Comparison of ENCODE assay signal across 8 mouse cellular contexts in the genomic region with DNA sequence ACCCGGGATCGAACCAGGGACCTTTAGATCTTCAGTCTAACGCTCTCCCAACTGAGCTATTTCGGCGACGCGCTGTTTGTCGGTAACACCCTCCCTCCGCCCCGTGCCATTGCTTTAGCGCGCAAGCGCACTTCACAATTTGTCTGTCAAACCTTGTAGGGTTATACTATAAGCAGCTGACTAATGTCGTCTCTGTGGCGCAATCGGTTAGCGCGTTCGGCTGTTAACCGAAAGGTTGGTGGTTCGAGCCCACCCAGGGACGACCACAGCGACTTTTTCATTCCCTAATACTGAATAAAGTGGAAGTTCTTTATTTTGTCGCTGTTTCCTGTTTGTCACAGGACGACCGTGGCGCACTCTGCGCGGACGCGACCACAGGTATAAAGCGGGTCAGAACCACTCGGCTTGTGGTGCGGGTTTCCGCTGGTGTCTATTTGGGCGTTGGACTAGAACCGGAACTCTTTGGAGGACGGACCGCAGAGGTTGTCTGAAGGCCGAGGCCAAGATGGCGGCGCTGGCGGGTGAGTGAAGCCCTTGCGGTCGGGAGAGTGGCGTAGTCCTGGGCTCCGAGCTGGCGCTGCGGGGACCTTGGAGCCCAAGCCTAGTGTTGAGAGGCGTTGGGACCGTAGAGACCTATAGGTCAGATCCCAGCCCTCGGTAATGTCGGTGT. TPM values are rescaled to one million over a fixed set of nuclear protein-coding genes. Genes with fewer than 3 reads are reported as not detected.
DNase-seq lines count a peak whose midpoint lies in the region; ATAC-seq and TF ChIP-seq lines count a peak whose summit lies in the region.

TSS of gene Ndufs7 (plus strand) at position 151 of the 670 bp plus-strand sequence.

- DNase-seq in MEL (ENCODE audit: low read depth, low spot score), result peak; percentile 94
- peak; percentile 96 to 99 for DNase-seq in cerebellum, adult 2 months
- DNase-seq in forebrain, postnatal 0 days, result peak; percentile 99
- peak; percentile 96 for DNase-seq in heart, postnatal 4 days
- DNase-seq in layer of hippocampus, adult 8-10 months (ENCODE audit: low spot score in 2 of 2), result peak; percentile 95 to 98
- DNase-seq in ovary, adult 18-20 months (ENCODE audit: low spot score), result peak; percentile 87
- DNase-seq in thymus, postnatal 0 days (ENCODE audit: low spot score), result peak; percentile 97

- no peak for TF ChIP-seq CTCF in MEL (IDR thresholded peaks at IDR 0.05 in 2 of 3, conservative IDR thresholded peaks at IDR 0.05 in 1 of 3; ENCODE audit: control insufficient read depth in 1 of 3, insufficient read depth in 1 of 3, low read depth in 2 of 3, low read length in 3 of 3, poor library complexity in 1 of 3, severe bottlenecking in 1 of 3)
- no peak for TF ChIP-seq CTCF in cerebellum, adult 2 months (IDR thresholded peaks at IDR 0.05; ENCODE audit: borderline replicate concordance, insufficient read depth, low read depth, low read length)
- no peak for TF ChIP-seq CTCF in forebrain, postnatal 0 days (IDR thresholded peaks at IDR 0.05; ENCODE audit: low read depth)

- peaks cover 20% of the 10 kb centered on the region for H3K79me2 ChIP-seq in MEL (ENCODE audit: control insufficient read depth, insufficient read depth, low read length, poor library complexity)

- H3K4me1 ChIP-seq in MEL (ENCODE audit: control insufficient read depth in 1 of 2, insufficient read depth in 2 of 2, low read length in 2 of 2), result peaks cover 0 to 6% of the 10 kb centered on the region in 2 experiments; a peak in 2 of 4 replicates
- peaks cover 35% of the 10 kb centered on the region for H3K4me1 ChIP-seq in cerebellum, adult 2 months (ENCODE audit: control insufficient read depth, insufficient read depth, low read length)
- H3K4me1 ChIP-seq in forebrain, postnatal 0 days (ENCODE audit: insufficient read depth), result 0 out of 2 replicates have a peak, but pooled peaks cover 13% of the 10 kb centered on the region
- H3K4me1 ChIP-seq in lung, embryonic 15.5 days, result peaks cover 21% of the 10 kb centered on the region

- H3K9me3 ChIP-seq in MEL (replicated peaks; ENCODE audit: insufficient read depth, low read length), result no peaks in the 10 kb centered on the region
- no peaks in the 10 kb centered on the region for H3K9me3 ChIP-seq in forebrain, postnatal 0 days (ENCODE audit: low read length)
- H3K9me3 ChIP-seq in lung, embryonic 15.5 days, result no peaks in the 10 kb centered on the region

- H3K4me3 ChIP-seq in MEL (ENCODE audit: control insufficient read depth in 1 of 2, insufficient read depth in 1 of 2, low read depth in 2 of 2, low read length in 2 of 2), result peak within 1 kb of the TSS; percentile 47 to 94
- peak within 1 kb of the TSS; percentile 80 for H3K4me3 ChIP-seq in cerebellum, adult 2 months (replicated peaks; ENCODE audit: insufficient read depth, low read depth, low read length)
- H3K4me3 ChIP-seq in forebrain, postnatal 0 days (ENCODE audit: low read depth, low read length), result peak within 1 kb of the TSS; percentile 63
- peak within 1 kb of the TSS; percentile 69 for H3K4me3 ChIP-seq in lung, embryonic 15.5 days

- no peaks in the 10 kb centered on the region for H3K27me3 ChIP-seq in MEL (ENCODE audit: control insufficient read depth in 1 of 2, insufficient read depth in 2 of 2, low read length in 2 of 2)
- H3K27me3 ChIP-seq in cerebellum, adult 2 months (ENCODE audit: control insufficient read depth, insufficient read depth, low read length), result no peaks in the 10 kb centered on the region
- no peaks in the 10 kb centered on the region for H3K27me3 ChIP-seq in forebrain, postnatal 0 days (ENCODE audit: insufficient read depth, low read length)
- no peaks in the 10 kb centered on the region for H3K27me3 ChIP-seq in lung, embryonic 15.5 days

- TF ChIP-seq POLR2A in MEL (IDR thresholded peaks at IDR 0.05; ENCODE audit: control insufficient read depth in 1 of 2, insufficient read depth in 1 of 2, low read depth in 1 of 2, low read length in 2 of 2, poor library complexity in 1 of 2), result peak; percentile 74 to 92
- TF ChIP-seq POLR2A in cerebellum, adult 2 months (IDR thresholded peaks at IDR 0.05; ENCODE audit: borderline replicate concordance, insufficient read depth, low read length), result peak; percentile 95

- peak; percentile 94 for ATAC-seq in forebrain, postnatal 0 days
- peak; percentile 85 for ATAC-seq in lung, embryonic 15.5 days (ENCODE audit: borderline replicate concordance, extremely low read depth, low FRiP score, low TSS enrichment)

- peak within 1 kb of the TSS; percentile 88 for H3K27ac ChIP-seq in MEL (ENCODE audit: control insufficient read depth, low read depth, low read length)
- H3K27ac ChIP-seq in cerebellum, adult 2 months (ENCODE audit: insufficient read depth, low read length), result peak within 1 kb of the TSS; percentile 92
- H3K27ac ChIP-seq in forebrain, postnatal 0 days (ENCODE audit: low read depth, low read length), result peak within 1 kb of the TSS; percentile 92
- peak within 1 kb of the TSS; percentile 88 for H3K27ac ChIP-seq in lung, embryonic 15.5 days

- WGBS in cerebellum, adult 2 months, result under 1% methylated on average over 53 of the region's 53 CpGs
- WGBS in forebrain, postnatal 0 days, result under 1% methylated on average over 53 of the region's 53 CpGs
- under 1% methylated on average over 53 of the region's 53 CpGs for WGBS in lung, embryonic 15.5 days

- 0 out of 4 replicates have a peak, but pooled peaks of 1 of the 2 experiments have one; percentile 20 for TF ChIP-seq EP300 in MEL (IDR thresholded peaks at IDR 0.05; ENCODE audit: low read depth in 1 of 2, low read length in 2 of 2)

- H3K4me2 ChIP-seq in forebrain, postnatal 0 days (ENCODE audit: low read depth), result peak within 1 kb of the TSS; percentile 94
- peak within 1 kb of the TSS; percentile 69 for H3K4me2 ChIP-seq in lung, embryonic 15.5 days

- H3K9ac ChIP-seq in MEL (ENCODE audit: control insufficient read depth, low read depth, low read length, poor library complexity, severe bottlenecking), result peak within 1 kb of the TSS; percentile 93
- H3K9ac ChIP-seq in forebrain, postnatal 0 days, result peak within 1 kb of the TSS; percentile 67
- H3K9ac ChIP-seq in lung, embryonic 15.5 days, result peak within 1 kb of the TSS; percentile 79

- H3K36me3 ChIP-seq in MEL (ENCODE audit: control insufficient read depth in 1 of 2, insufficient read depth in 2 of 2, low read length in 2 of 2), result peaks cover 0 to 3% of the 10 kb centered on the region in 2 experiments; a peak in 2 of 4 replicates
- H3K36me3 ChIP-seq in forebrain, postnatal 0 days (ENCODE audit: insufficient read depth), result peaks cover 18% of the 10 kb centered on the region
- peaks cover 21% of the 10 kb centered on the region for H3K36me3 ChIP-seq in lung, embryonic 15.5 days

- no peak for TF ChIP-seq RAD21 in MEL (IDR thresholded peaks at IDR 0.05; ENCODE audit: low read depth, low read length)

TF ChIP-seq in MEL, 35 proteins besides CTCF, POLR2A, EP300 and RAD21 (continues in another document):
- TF ChIP-seq MYC (IDR thresholded peaks at IDR 0.05; ENCODE audit: low read depth, low read length), result peak; percentile 74
- no peak for TF ChIP-seq JUND (IDR thresholded peaks at IDR 0.05; ENCODE audit: low read depth, low read length)
- TF ChIP-seq CHD2 (IDR thresholded peaks at IDR 0.05; ENCODE audit: low read length), result no peak
- TF ChIP-seq USF1 (IDR thresholded peaks at IDR 0.05; ENCODE audit: low read depth, low read length), result no peak
- no peak; the same call in 1 of the 2 replicates for TF ChIP-seq POLR2AphosphoS2 (IDR thresholded peaks at IDR 0.05; ENCODE audit: low read length)
- TF ChIP-seq MAFK (IDR thresholded peaks at IDR 0.05; ENCODE audit: borderline replicate concordance, low read depth, low read length), result peak; percentile 100
- TF ChIP-seq TCF12 (IDR thresholded peaks at IDR 0.05; ENCODE audit: low read depth, low read length), result peak; percentile 85
- no peak for TF ChIP-seq GATA1 (IDR thresholded peaks at IDR 0.05; ENCODE audit: low read depth, low read length)
- peak; percentile 68; the same call in 1 of the 2 replicates for TF ChIP-seq E2F4 (IDR thresholded peaks at IDR 0.05; ENCODE audit: borderline replicate concordance, low read depth, low read length)
- no peak for TF ChIP-seq POLR2AphosphoS5 (IDR thresholded peaks at IDR 0.05; ENCODE audit: borderline replicate concordance, low read depth, low read length)
- no peak for TF ChIP-seq ZKSCAN1 (IDR thresholded peaks at IDR 0.05; ENCODE audit: low read depth, low read length)
- no peak for TF ChIP-seq MEF2A (IDR thresholded peaks at IDR 0.05; ENCODE audit: extremely low read depth, insufficient replicate concordance, low read depth, low read length, poor library complexity, severe bottlenecking)
- TF ChIP-seq TBP (IDR thresholded peaks at IDR 0.05; ENCODE audit: low read depth, low read length), result peak; percentile 99
- TF ChIP-seq HCFC1 (IDR thresholded peaks at IDR 0.05; ENCODE audit: low read depth, low read length), result peak; percentile 95
- no peak for TF ChIP-seq GABPA (IDR thresholded peaks at IDR 0.05; ENCODE audit: low read depth, low read length)
- peak; percentile 89 for TF ChIP-seq MXI1 (IDR thresholded peaks at IDR 0.05; ENCODE audit: low read depth, low read length)
- TF ChIP-seq SIN3A (IDR thresholded peaks at IDR 0.05; ENCODE audit: low read length), result peak; percentile 92
- TF ChIP-seq ELF1 (IDR thresholded peaks at IDR 0.05; ENCODE audit: low read depth, low read length), result peak; percentile 88
- TF ChIP-seq ZNF384 (IDR thresholded peaks at IDR 0.05; ENCODE audit: low read depth, low read length), result no peak
- TF ChIP-seq MAX (IDR thresholded peaks at IDR 0.05; ENCODE audit: low read length), result no peak
- peak; percentile 88 for TF ChIP-seq NELFE (IDR thresholded peaks at IDR 0.05; ENCODE audit: low read depth, low read length)
- no peak for TF ChIP-seq ZMIZ1 (IDR thresholded peaks at IDR 0.05; ENCODE audit: low read depth, low read length)
- TF ChIP-seq CHD1 (IDR thresholded peaks at IDR 0.05; ENCODE audit: low read depth, low read length), result no peak
- peak; percentile 75 for TF ChIP-seq NRF1 (IDR thresholded peaks at IDR 0.05; ENCODE audit: insufficient read depth, low read depth, low read length, poor library complexity, severe bottlenecking)

RNA-seq across cellular contexts. Expression of gene Ndufs7, which starts in this region (rescaled TPM):
- 341 and 377 TPM in 2 replicates for total RNA-seq in MEL (2012; rRNA removed)
- 100 to 1,000 TPM in 1 of 2 experiments, not detected in 1; 458 TPM for polyA plus RNA-seq in MEL (2012; ENCODE audit: insufficient read depth in 1 of 2, insufficient read length in 2 of 2, low read depth in 1 of 2, low replicate concordance in 2 of 2, missing spikeins in 1 of 2)
- 668 and 680 TPM in 2 replicates for polyA plus RNA-seq in cerebellum, adult 2 months (2012; rRNA removed)
- total RNA-seq in forebrain, postnatal 0 days (2014; rRNA removed), result 162 and 212 TPM in 2 replicates
- 343 and 394 TPM in 2 replicates for polyA plus RNA-seq in forebrain, postnatal 0 days (2015; fragmentation: Nextera tagmentation; extraction: Ambion mirVana)
- 100 to 1,000 TPM; 480 to 520 TPM for total RNA-seq in heart, postnatal 4 days (2021)
- 100 to 1,000 TPM; 190 to 206 (median 201) TPM for total RNA-seq in layer of hippocampus, adult 8-10 months (2022)
- 321 and 329 TPM in 2 replicates for polyA plus RNA-seq in lung, embryonic 15.5 days (2015; fragmentation: Nextera tagmentation; extraction: Ambion mirVana)
- 319 and 339 TPM in 2 replicates for polyA plus RNA-seq in thymus, postnatal 0 days (2015; fragmentation: Nextera tagmentation; extraction: Ambion mirVana)

Comparison
In these comparisons a context has a peak if more than half of its experiments do, and no peak if none do; other contexts are left out.
1. Peak in every context shown above with its lines: DNase-seq, ATAC-seq, H3K4me3 ChIP-seq and H3K27ac ChIP-seq.